Mouse (Mus musculus): ENCODE results near the gene Tmem106b.

Gene Tmem106b

DNA sequence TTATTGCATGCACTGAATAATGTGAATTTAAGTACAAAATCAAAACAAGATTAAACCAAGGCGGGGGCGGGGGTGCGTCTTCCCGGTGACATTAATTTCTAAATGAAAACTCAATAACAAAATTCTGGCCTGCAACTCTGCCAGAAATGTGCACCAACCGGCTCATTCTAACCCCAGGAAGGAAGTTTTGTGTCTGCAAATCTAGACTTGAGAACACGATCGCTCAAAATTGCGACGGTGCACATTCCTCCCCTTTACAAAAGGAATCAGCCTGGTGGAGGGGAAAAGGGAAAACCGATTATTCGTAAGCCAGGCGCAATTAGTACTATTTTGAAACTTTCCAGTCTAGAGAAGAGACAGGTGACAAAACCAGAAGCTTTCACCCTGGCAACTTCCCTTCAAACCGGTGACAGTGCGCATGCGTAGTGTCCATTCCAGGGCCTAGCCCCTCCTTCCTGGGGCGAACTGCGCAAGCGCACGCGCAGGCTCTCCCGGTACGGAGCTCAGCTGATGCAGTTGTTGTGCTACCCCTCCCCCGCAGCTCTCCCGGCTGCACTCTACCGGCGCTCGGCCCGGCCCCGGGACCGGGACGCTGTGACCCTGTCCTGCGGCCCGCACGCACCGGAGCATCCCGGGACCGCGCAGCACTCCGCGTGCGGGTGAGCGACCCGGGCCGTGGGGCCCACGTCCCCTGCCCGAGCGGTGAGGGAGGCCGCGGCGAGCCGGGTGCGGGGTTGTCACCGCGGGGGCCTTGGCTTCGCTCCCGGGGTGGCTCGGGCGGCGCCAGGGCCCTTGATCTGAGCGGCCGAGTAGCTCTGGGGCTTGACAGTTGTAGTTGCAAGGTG lies at the start of gene Tmem106b:
TSS of gene Tmem106b (plus strand) at position 458 of the 845 bp plus-strand sequence.
- DNase-seq (ENCODE audit: low spot score), result peak; percentile 95

DNA sequence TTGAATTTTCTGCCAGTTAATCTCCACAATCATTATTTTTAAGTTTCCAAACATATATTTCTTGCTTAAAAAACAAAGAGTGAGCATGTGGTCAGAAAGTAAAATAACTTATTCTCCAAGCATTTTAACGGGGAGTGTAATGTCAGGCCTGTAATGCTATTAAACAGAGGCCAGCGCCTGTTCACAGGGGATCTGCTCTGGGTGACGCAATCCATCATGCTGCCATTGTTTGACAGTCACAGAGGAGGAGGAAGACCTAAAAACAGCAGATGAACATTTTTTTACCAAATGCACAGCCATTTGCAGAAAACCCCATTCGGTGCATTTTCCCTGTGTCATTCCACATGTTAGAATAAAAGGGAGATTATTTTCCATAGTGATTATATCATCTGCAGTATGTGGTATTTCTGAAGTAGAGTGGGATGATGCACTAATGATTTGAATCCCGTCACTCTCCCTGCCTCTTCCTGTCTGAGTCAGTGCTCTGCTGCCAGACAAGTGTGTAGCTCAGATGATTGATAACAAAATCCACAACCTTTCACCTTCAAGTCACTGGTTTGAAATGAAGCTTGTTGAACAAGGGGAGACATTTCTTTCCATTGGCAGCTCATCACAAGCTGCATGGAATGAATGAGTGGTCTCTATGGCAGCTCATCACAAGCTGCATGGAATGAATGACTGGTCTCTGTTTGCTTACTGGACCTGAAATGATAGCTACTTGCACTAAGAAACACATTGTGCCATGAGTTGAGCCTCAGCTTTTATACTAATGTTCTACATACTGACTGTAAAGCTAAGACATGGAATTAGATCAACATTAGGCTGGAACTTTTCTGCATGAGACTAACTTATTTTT lies 48.1 kb upstream of the Tmem106b start:
- DNase-seq (ENCODE audit: low spot score), result no peak

DNA sequence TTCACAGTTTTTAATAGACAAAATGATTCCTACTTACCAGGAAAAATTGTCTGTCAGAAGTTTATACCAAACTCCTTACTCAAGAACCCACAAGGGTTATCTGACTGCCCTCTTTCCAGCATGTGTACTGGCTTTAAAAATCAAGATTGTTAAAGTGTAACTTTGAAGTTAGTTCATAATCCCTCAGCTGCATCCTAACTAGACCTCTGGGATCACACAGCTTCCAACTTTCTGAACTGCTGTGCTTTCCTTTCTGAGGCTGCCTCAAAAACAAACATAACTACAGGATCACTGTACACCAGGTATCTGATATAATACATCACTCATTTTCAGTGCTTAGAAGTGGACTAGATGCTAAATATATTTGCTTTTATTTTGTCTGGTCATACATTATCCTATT lies 39.0 kb upstream of the Tmem106b start:
- no peak for DNase-seq (ENCODE audit: low spot score)

DNA sequence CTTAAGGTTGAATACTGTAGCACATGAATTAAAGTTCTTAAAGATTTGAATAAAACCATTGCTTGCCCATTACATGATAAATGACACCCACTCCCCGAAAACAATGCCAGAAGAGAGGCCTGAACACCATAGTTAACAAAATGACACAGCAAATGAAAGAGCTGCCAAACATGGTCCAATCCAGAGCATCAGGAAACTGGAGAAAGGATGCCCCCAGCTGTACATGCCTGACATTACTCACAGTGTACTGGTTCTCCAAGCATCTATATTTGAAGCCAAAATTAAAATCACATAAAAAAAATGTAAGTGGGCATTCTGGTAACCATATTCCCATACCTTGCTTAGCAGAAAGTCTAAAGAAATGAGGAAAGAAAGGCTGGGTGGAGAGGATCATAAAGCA lies 38.6 kb upstream of the Tmem106b start:
- DNase-seq (ENCODE audit: low spot score), result no peak

DNA sequence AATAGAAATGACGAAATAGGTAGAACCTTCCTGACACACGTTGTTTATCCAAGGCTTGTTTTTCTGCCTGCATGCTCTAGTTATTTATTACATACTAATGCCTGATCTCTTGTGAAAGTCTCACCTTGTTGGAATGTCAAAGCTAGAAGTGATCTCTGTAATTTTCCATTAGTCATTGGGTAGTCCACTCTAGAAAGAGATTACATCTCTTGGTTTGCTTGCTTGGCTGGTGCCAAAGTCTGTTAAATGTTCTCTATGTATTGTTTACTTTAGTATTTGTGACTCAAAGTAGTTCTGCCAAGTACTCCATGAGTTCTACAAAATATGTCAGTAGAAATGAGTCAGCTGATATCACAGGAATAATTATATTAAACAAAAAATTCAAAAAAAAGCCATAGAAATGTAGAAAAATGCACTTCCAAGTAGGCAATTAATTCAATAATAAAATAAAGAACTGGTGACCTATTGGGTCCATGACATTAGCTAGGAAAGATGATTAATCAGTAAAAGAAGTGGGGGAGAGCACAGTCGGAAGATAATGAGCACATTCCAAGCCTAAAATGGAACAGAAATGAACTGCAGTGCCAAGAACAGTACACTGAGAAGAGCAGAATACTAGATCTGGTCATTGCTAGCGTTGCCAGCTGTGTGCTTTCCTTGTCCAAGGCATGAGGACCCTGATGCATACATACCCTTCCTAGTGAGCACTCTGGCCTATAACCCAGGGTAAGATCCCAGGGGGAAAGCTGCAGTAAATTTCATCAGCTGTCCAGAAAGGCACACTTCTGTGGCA lies 17.0 kb upstream of the Tmem106b start:
- no peak for DNase-seq (ENCODE audit: low spot score)

DNA sequence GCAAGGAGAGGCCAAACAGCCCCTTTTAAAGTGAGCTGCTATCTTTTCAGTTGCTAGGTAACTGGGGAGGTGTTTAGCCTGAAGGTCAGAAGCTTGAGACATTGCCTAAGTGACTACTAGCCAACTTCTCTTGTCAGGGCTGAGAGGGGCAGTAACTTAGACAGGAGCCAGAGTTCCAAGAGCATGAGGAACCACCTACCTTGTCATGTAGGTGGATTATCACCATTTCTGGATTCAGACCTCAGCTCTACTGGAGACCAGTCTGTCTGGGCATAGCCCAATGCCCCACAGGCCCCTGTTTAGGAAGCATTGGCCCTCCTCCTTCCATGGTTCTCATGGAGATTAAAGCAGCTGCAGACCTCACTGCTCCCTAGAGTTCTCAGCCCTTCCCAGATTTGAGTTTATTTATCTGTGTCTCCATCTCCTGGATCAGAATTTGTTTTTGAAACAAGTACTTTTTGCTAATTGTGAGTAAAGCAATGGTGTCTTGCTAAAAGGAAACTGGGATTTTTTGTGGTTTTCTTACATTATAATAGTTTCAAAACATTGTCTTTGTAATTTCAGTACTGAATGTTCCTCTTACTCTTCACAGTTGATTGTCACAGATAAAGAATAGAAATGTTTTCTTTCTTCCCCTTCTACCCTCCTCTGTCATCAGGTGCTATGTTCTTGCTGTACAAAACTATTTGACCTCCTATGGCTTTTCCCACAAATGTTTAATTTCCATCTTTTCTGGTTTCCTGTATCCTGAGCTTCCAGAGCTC lies 8.1 kb upstream of the Tmem106b start:
- no peak for DNase-seq (ENCODE audit: low spot score)

DNA sequence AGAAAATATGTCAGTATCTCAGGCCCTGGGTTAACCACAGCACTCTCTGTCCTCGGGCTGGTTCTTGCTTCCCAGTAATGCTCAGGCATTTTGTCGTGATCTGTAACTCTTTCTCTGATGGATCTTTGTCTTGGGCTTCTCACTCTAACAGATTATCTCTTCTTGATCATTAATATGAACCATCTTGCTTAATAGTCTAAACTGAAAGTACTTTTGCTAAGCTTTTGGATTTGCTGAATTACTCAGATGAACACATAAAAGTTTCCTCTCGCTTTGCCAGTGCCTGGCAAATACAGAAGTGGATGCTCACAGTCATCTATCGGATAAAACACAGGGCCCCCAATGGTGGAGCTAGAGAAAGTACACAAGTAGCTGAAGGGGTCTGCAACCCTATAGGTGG lies 7.5 kb upstream of the Tmem106b start:
- no peak for DNase-seq (ENCODE audit: low spot score)

DNA sequence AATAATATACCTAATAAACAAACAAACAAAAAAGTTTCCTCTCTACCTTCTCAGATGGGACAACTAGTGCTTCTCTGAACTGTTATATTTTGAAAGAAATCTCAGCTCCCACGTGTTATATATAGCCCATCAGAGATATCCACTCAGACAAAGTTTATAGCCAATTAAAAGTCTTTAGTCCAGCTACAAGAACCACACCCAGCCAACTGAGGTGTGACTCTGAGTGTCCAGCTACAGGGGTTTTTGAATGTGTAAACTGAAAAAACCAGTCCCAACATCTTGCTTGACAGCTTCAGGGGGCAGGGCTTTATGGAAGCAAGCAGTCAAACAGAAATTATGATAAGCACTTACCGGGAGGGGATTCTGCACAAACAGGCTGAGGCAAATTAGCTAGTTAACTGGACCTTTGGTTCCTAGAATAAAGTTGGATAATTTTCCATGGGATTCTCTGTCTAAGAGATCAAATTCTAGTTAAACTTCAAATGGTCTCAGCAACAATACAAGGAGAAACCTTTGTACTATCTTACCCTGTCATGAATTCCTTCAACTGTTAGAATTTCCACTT lies 6.8 kb upstream of the Tmem106b start:
- DNase-seq (ENCODE audit: low spot score), result no peak

DNA sequence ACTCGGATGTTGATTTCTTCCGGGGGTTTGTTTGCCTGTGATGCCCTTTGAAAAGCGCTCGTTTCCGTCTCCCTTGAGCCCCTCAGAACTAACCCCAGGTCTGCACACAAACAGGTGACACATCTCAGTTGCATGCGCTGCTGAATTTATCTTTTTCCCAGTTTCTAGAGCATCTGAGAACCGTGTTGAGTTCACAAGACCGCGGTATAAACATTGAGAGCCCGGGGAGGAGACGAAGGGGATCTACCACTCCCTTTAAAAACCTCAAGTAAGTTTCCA lies 527 bp downstream of the Tmem106b start:
- no peak for DNase-seq (ENCODE audit: low spot score)

DNA sequence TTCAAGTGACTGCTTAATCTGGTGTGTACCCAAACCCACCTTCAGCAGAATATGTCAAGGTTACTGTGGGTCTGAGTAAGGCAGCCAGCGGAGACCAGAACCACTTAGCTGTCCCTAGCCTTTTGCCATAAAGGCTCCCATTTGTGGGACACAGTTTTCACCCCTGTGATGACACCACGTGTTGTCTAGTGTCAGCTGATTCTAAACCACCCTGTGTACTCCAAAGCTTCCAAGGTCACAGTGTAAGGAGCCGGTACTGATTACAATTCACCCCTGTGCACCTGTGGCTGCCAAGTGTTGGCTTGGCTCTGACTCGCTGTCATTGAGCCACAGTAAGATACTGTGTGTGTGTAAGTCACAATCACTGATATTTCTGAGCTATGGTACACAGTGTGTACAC lies 926 bp downstream of the Tmem106b start:
- peak; percentile 8 for DNase-seq (ENCODE audit: low spot score)

DNA sequence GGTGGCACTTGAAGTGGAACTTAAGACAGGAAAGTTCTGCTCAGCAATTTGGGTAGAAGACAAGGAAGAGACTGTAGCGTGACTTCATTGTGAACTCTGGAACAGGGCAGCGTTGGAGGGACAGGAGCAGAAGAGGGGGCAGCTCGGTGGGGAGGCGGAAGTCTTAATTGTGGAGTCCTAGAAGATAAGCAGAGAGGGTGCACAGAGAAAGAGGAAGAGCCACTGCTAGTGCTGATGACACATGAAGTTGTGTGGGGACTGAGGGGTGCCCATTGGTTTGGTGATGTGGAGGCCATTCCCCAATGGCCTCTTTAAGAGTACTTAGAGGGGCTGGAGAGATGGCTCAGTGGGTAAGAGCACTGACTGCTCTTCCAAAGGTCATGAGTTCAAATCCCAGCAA lies 3.5 kb downstream of the Tmem106b start:
- no peak for DNase-seq (ENCODE audit: low spot score)

DNA sequence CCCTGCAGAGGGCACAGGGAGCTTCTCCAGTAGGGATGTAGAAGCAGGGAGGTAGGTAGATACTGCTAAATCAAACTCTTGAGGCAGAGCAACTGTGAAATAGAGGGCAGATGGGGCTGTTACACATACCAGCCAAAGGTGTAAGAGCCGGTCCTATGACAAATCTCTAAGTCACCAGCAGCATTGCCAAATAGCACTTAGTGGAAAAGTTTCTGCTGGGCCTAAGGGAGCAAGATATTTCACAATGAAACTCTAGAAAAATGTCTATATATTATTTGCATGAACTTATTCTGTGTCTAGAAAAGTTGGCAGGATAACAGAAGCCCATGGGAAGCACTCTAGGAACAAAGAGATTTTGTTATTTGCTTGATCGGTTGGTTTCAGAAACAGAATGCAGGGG lies 4.3 kb downstream of the Tmem106b start:
- DNase-seq (ENCODE audit: low spot score), result no peak

DNA sequence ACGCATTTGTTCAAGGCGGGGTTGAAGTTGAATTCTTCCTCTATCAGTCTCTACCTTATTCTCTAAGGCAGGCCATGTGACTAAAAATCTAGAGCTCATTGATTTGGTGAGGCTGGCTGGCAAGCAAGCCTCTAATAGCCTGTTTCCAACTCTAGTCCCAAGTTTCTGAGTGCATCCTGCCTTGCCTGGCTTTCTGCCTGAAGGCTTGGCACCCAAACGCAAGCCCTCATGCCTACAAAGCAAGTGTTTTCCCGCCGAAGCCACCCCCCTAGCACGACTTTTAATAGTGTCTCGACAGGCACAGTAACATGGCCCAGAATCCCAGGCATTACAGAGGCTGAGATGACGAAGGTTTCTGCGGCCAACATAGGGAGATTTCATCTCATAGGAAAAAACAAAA lies 13.3 kb downstream of the Tmem106b start:
- DNase-seq (ENCODE audit: low spot score), result no peak

DNA sequence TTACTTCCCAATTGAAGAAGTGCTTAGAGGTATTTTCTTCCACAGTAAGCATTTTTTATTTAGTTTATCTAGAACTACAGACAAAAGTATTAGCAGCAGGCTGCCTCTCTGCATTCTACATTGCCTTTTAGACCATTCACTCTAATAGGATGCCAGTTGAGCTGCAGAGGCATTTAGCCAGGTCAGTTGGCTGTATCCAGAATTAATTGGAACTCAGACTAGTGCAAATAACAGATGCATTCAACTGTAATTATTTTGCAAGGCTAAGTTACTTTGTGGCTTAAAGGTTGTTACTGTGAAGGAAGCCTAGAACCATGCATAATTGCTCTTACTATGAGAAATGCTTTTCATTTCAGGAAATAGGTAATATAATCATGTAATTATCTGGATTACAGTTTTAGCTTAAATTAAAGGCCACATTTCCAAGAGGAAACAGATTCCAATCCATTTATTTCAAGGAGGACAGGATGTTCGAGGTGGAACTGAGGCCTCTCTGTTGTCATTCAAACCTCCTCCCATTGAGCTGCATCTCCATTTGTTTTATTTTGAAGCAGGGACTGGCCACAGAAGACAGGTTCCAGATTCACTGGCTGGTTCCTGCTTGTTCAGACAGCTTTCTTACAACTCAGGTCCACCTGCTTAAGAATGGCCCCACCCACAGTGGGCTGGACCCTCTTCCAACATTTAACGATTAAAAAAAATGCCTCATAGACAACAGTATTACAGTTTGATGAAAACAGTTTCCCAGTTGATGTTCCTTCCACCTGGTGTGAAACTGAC lies 27.3 kb downstream of the Tmem106b start:
- DNase-seq (ENCODE audit: low spot score), result no peak

DNA sequence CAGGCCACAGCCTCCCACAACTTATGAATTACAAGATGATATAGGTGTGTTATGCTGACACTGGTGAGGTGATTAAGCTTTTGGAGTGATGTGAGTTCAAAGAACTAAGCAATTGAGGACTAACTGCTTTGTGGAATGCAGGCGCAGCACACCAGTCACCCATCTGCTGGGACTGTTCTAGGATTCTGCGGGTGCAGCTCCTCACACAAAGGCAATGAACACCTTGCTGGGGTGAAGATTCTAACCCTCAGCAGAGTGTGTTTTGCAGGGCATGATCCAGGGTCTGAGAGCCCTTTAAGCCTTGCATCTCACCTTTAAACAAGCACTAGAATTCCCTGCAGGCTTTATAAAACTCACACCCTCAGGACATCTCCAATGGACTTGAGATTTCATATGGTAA lies 30.6 kb downstream of the Tmem106b start:
- no peak for DNase-seq (ENCODE audit: low spot score)

DNA sequence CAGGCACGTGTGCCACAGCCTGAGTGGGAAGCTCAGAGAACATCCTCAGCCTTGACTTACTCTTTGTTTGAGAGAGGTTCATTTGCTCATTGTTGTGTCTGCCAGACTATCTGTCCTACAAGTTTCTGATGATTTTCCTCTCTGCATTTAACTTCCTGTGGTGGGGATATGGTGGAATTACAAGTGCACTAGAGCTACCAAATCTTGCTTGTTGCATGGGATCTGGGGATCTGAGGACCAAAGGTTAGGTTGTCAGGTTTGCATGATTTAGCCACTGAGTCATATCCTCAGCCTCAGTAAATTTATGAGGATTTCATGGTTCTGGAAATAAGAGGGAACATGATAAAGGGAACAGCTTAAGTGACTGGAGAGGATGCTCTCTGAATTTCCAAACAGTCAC lies 39.1 kb downstream of the Tmem106b start:
- no peak for DNase-seq (ENCODE audit: low spot score)

DNA sequence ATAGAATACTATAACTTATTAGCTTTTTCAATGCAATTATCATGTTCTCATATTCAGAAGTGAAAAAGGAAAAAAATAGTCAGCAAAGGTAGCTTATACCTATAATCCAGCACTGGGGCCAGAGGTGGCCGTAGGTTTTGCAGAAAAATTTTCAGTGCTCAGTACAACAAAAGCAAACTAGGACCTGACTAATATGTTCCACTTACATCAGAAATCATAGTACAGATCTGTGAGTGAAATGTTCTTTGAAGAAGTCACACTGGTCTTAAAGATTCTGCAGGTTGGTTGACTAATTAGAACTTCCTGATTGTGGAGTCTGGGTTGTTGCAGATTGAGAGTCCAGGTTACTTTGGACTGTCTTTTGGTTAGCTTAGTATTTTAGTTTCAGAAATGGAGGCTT lies 67.7 kb downstream of the Tmem106b start:
- no peak for DNase-seq (ENCODE audit: low spot score)
